Mouse (Mus musculus): ENCODE results near the gene Grk3.
A peak's percentile ranks its signal among the peaks of the same experiment; 100 is the strongest.

Gene Grk3

DNA sequence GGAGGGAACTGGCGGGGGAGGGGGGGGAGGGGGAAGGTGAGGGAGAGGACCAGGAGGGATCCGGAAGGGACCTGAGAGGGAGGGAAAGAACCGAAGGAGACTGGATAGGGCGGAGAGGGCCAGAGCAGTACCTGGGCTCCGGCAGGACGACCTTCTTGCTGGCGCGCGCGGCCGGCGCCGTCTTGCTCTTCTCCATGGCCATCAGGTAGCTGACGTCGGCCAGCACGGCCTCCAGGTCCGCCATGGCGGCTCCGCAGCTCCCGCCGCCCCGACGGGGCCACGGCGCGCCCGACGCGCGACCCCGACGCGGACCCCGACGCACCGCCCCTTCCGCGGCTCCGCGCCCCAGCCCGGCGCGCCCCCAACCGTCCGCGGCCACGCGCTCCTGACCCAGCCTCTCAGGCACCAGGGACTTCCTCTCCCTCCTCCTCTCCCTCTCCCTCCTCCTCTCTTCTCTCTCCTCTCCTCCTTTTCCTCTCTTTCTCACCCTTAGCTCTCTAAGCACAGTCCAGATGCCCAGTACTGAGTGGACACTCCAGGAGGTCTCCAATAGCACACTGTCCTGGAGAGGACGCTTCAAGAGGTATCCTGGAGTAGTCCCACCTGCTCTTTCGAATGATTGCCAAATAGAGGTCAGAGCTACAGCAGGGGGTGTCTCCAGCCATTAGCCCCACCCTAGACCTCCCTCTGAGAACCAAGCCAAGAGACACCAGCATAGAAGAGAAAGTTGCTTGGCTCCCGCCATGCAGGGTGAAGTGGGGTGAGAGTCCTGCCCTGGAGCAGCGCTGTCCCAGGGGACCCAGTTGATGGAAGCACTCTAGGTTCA, at the start of gene Grk3:
Grk3 (minus strand) TSS at position 556 of the 826 bp plus-strand sequence.
- DNase-seq, result peak; percentile 73

DNA sequence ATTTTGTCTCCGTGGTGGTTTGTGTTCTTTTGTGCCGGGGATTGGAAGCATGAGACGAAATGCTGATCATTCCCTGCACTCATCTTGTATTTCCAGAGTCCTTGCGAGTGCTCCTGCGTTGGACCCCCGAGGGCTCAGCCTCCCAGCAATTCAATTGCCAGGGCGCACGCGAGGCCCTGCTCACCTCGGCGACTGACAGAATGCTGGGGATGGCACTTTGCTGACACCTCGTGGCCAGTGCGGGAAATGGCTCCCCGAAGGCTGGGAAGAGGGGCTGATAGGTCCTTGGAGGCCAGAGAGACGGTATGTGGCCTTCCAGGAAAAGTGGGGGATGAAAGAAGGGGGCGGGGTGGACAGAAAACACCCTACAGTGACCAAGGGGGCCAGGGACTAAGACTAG, 38.7 kb upstream of the Grk3 start:
- DNase-seq, result peak; percentile 84

DNA sequence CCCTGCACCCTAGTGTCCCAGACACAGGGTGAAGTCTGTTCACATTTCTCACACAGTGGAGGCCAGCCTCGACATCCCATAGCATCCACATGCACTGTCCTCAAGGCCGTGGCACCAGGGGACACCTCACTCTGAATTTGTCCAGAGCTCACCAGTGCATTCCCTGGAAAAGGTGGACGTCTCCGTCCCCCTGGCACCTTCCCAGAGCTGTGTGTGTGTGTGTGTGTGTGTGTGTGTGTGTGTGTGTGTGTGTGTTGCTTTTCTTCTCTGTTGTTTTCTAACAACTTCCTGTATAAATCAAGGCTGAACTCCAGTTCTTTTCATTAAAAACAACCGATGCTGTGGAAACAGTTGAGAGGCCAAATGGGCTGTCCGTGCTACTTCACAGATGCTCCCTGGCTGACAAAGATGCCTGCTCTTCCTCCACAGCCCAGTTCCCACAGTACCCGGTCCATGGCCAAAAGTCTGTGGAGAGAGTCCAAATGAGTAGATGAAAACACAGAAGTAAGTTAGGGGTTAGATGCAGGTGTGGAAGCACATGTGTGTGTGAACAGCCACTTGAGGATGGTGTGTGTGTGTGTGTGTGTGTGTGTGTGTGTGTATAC, 35.1 kb upstream of the Grk3 start:
- no peak for DNase-seq

DNA sequence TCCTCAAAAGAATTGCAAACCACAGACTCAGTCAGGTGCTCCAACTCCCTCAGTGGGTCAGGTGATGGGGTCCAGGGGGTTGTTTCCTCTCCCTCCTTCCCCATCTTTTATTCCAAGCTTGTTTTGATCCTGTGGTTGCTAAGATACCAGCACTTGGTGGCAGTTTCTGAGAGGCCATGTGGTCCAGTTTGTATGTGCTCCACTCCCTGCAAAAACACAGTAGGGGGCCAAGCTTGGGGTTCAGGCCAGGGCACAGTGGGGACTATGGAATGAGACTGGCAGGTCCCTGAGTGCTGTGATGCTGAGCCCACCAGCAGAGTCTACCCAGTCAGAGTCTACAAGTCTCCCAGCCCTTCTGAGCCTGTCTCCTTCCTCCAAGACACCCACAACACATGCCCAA, 34.3 kb upstream of the Grk3 start:
- DNase-seq, result no peak

DNA sequence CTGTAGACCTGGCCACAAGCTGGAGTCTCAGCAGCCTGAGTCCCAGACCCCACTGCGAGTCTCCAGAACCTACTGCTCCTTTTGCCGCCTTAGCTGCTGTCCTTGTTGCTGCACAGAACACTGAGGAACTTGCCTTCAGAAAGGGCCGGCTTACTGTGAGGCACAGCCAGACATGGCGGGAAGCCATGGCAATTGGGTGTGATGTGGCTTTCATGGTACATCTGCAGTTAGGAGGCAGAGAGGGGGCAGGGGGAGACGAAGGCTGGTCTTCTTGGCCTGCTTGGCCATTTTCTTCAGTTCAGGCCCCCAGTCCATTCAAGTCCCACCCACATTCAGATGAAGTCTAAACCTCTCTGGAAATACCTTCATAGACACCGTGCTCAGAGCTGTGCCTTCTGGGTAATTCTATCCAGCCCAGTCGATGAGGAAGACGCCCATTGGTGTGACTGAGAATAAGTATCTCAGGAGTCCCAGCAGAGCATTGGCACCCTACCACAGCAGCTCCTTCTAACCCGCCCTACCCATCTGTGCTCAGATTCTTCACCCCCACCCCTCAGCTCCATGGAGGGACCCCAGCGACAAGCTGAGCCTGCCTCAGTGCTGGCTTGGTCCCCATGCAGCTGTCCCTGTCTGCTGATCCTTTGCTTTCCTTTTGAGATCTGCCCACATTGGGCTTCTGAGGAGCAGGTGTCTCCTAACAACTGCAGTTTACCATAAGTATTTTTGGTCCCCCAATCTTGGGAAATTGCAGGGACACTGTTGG, 30.1 kb upstream of the Grk3 start:
- DNase-seq, result no peak

DNA sequence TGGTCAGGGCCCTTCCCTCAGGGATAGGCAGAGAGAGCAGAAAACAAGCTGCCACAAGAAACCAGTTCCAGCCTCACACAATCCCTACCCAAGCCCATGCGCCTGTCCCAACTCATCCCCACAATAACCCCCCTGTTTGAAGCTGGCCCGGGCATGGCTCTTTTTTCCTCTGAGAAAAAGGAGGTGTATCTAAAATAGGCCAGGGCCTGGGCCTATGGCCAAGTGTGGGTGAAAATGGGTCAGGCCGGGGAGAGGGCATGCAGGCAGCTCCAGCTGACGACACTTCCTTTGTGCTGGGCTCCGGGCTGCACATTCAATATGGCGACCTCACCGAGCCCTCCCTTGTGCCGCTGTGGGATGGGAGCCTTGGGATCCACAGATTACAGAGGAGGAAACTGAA, 27.9 kb upstream of the Grk3 start:
- peak; percentile 89 for DNase-seq

DNA sequence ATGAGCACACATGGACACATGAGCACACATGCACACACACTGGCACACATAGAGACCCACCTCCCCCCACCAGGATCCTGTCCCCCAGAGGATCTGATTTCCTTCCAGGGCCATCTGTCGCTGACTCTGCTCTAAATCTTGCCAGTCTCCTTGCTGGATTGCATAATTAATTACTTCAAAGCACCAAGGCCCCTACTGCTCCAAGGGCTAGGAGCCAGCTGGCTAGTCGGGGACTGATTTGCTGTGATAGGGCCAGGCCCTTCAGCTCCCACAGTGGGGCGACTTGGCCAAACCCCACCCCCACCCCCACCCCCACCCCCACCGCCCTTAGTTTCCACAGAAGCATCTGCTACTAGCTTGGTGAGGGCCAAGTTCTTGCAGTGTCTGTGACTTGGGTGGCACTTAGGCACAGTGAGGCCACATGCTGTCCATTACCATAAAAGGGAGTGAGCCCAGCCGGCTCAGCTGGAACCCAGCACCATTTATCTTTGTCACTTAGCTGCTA, 26.0 kb upstream of the Grk3 start:
- DNase-seq, result peak; percentile 92

DNA sequence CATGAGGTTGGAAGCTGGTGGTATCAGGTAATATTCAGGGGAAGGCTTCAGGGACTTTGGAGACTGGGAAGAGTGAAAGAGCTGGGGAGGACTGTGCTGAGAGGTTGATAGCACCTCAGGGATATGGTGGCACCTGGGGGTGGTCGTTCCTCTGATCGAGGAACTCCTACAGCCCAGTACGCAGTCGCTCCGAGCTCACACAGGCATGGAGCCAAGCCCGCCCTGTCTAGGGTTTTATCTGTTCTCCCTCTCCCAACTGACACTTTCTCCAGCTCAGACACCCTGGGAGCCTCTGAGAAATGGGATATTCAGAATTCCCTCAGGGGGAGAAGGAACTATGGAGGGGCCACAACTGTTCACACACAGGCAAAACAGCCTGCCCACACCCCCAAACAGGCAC, 25.2 kb upstream of the Grk3 start:
- DNase-seq, result peak; percentile 50

DNA sequence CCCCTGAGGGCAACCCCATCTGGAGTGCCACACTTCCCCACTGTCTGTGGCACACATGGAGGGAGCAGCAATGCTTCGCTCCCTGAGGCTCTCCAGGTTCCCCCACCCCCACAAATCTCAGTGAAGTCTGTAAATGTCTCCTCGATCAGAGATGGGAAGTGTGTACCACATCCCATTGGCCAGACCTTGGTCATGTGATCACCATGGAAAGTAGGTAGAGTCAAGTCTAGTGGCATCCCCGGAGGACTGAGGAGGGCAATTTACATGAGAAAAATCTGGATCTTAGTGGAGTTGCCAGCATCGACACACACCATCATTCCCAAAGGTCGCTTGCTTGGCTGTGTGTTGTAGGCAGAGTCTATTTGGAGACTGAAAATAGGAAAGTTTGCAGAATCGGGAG, 23.0 kb upstream of the Grk3 start:
- no peak for DNase-seq

DNA sequence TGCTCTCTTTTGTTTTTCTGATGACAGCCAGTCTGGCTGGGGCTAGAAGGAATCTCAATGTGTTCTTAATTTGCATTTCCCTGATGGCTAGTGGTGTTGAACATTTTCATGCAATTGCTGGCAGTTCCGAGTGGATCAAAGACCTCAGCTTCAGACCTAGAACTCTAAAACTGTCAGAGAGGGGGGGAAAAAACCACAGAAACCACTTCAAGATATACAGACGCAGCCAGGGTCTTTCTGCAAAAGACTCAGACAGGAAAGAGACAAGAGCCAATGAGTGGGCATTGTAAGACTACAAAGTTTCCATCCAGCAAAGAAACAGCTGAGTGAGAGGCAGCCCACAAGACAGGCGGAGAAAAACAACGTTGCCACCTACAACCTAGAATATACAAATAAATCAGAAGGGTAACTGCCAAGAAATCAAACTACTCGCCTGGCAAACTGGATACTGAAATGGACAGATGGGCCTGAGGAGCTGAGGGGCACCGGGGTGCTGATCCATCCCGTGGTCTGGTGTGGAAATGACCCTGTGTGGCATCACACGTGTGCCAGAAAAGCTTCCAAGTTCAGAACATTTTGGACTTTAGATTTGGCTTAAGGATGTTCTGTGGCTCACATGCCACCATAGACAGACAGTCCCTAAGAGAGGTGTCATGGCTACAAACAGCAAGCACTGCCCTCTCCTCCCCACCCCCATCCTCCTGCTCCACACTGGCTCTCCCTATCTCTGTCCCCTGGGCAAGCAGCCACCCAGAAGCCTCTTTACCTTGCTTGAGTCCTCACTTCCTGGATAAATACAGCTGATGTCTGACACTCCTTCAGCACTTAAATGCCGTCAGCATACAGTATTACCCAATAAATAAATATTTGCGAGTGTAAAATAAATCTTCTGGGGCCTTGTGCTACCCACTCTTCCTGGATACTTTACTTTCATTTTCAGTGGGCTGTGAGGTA, 19.8 kb upstream of the Grk3 start:
- no peak for DNase-seq

DNA sequence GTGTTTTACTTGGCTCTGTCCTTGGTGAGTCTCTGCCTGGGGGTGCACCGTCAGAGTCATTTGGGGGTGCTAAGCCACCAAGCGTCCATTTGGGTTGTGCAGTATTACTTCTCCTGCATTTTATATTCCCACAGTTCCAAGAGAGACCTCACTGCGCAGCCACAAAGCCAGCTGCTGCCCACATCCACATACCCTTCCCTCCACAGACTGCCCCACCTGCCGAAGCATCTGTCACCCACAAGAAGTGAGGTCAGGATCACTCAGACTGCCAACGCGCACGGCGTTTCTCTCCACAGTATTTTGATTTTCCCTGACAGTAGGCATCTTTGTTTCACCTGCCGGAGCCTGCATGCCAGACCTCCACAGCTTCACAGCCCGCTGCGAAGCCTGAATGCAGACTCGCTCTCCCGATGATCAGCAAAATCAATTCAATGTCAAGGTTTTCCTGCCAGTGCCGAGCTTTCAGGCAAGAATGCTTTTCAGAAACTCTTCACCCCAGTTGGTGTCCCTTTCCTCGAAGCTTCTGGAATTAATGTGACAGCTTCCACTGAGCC, 15.7 kb upstream of the Grk3 start:
- DNase-seq, result no peak

DNA sequence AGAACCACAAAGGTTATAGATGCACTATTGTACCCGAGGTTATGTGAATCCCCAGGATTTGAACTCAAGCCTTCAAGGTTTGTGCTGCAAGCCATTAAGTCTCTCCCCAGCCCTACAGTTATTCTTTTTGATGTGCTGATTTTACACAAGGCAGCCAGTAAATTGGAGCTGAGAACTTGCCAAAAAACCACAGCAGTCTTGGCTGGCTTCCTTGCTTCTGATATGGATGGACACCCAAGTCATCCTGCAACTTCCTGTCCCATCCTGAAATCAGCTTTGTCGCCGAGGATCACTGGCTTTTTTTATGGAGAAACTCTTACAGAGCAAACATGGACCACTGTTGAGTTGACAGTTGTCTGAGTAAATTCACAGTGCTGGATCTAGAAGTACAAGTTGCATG, 14.5 kb upstream of the Grk3 start:
- DNase-seq, result no peak

DNA sequence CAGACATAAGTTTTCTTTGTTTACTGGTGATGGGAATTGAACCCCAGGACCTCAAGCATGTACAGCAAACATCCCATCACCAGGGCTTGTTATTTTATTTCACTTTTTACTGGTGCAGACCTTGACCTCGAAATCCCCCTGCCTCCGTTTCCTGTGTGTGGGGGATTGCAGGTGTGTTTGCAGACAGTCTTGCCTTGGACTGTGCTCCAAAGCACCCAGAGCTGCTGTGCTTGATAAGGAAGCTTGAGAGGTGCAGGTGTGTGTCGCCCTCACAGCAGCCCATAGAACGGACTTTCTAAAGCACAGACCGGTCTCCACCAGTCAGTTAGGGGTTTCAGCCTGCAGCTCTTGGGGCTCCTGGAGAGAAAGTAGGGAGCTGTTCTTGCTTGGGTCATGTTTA, 11.1 kb upstream of the Grk3 start:
- no peak for DNase-seq

DNA sequence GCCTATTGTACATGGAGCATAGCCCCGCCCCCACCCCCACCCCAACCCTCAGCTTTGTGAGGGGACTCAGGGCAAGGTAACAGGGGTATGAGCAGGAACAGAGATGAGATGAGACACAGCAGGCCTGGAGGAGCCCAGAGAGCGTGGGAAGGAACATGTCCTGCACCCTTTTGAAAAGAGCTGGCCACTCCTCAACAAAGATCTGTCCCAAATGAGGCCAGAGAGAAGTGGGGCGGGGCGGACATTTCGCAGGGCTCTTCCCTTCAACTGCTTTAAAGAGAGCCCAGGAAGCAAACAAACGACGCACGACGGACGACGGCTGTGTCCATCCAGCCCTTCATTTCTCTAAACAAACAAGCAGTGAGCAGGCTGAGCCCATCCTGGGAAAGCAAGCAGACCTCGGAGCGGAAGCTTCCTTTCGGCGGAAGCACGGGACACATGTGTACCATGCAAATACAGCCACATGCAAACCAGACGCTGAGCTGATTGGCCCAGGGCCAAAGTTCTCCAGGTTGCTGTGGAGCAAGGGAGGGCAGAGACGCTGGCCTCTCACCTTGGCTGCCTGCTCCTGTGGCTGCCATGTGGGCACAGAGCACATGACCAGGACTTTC, 8.7 kb upstream of the Grk3 start:
- no peak for DNase-seq

DNA sequence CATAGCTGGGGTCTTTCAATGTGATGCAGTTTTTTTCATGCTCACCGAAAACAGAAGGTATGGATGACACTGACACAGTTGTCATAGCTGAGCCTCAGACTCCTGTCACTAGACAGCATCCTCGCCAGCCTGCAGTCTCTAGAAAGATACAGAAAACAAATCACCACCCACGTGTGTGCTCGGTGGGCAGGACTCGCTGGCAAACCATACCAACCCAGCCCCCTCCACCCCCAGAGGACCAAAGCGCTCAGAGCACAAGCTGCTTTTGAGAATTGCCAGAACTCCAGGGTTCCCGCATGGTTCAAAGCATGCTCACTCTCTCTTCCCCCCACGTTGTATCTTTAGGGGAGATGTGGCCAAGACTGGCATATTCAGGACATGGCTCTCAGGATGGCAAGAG, 2.6 kb upstream of the Grk3 start:
- no peak for DNase-seq

DNA sequence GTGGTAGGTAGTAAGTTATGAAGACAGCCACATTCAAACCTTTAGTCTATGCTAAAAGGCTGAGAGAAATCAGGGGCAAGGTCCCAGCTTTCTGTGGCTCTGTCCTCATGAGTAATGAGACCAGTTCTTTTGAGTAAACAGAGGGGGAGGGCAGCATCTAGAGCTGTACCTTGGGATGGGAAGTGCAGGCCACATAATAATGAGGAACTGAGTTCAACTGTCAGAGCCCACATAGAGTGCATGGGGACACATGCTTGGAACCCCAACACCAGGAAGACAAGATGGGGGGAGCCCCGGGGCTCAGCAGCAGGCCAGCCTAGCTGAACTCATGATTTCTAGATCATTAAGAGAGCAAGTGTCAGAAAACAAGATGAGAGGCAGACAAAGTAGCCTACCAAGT, 1.4 kb upstream of the Grk3 start:
- no peak for DNase-seq

DNA sequence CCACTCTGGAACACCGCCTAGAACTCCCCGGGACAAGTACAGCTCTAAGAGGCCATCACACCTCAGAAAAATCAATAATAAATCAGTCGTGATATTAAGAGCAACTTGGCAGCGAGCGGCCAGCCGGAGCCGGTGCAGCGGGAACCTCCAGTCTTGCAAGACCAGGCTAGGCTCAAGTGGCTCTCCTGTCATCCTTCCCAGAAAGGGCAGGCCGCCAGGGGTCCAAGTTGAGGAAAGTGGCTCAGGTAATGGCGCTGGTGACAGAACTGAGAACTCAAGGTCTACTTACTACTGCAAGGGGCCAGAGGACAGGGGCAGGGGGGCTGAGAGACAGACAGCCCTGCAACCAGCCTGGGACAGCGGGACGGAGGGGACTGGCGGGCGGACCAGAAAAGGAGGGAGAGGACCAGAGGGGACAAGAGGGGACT, 769 bp downstream of the Grk3 start:
- DNase-seq, result peak; percentile 61

DNA sequence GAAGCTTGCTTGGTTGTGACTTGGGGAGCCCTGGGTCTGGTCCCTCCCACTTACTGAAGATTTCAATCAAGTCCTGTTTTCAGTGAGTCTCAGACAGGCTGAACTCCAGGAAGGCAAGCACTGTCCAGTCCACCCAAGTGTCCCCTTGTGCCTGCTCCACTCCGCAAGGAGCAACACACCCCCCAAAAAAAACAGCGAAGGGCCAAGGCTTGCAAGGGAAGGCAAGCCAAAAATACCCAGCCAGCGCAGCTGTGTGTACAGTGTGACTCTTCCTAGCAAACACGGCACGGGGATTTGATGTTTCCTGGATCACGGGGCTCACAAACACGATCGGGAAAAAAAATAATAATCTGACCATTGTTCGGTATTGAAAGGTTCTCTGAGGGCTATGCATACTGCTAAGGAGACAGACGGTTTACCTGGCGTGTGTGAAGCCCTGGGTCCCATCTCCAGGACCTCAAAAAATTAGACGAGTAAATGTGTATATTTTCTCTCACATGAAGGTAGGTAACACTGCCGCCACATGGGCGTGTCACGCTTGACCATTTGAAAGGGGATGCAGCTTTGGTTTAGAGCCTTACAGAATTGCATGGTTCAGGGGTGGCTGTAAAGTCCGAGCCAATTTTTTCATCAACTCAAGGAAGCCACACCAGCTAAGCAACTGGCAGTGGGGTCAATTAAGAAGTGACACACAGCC, 1.3 kb downstream of the Grk3 start:
- peak; percentile 40 for DNase-seq

DNA sequence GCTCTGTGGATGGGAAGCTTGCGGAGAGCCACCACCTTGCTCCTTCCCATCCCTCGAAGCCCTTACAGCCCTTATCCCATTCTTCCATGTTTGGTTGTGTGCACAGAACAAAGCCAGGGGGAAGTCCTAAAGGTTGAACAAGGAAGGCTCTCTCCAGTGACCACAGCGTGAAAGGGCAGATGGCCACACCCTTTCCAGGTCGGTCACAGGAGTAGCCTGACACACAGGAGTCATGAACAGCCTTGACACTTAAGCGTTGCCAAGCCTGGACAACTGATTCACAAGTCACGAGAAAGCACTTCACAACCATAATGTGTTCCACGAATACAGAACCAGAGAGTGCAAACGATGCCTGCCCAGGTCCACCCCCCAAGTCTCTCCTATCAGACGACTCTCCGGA, 3.7 kb downstream of the Grk3 start:
- no peak for DNase-seq

DNA sequence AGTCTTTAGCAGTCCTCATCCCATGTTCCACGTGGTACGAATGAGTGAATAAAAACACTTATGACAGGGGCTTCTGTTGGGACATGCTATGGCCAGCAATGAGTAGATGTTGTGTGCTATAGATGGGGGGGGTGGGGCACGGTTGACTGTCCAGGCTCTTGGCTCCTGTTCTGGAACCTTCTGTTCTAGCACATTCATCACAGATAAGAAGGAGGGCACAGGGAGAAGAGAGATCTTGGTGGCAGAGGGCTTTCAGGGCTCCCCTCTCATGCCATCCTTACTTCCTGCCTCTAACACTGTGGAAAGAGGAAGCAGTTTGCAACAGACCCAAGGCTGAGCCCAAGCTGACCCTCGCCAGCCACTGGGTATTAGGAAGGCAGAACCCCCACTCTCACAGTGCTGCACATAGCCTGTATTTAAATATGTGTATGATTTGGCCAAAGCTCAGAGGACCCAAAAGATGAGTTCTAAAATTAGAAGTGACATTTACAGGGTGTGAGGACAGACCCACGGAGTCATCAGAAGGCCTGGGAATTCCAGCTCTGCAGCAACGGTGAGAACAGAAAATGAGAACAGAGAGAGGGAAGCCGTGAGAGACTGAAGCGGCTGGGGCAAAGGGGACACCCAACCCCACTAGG, 6.3 kb downstream of the Grk3 start:
- no peak for DNase-seq

DNA sequence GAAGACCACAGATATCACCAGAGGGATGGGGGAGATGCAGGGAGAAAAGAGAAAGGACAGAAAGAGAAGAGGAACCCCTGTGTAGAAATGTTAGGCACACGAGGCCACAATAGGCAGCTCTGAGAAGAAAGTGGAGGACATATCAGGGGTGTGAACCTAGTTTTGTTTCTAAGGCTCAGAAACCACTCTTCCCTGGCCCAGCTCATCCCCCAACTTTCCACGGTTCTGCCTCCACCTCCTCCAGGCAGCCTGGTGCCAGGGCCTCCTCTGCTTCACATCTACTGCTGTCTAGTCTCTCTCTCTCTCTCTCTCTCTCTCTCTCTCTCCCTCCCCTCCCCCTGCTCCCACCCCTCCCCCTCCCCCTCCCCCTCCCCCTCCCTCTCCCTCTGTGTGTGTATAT, 7.1 kb downstream of the Grk3 start:
- no peak for DNase-seq
